Mouse (Mus musculus) myocyte (in vitro differentiated cells): ENCODE measurements at regions not wholly inside any gene's neighbourhood (a gene's known extent, or its start where the extent isn't known, plus 50 kb on each side); places are given as distances from the start of the nearest gene placed in this dataset.

Source experiments
- H3K27me3 ChIP-seq: one replicate; pipeline ENCODE4 v1.6.1; 2011; ENCODE audit not compliant: control insufficient read depth, insufficient read depth, insufficient read length
- H3K36me3 ChIP-seq: one replicate; pipeline ENCODE4 v1.6.1; 2011; ENCODE audit not compliant: control insufficient read depth, insufficient read depth
- H3K4me2 ChIP-seq: one replicate; pipeline ENCODE4 v1.6.1; 2011; ENCODE audit warnings: low read depth, control low read depth
- H3K4me3 ChIP-seq: one replicate; pipeline ENCODE4 v1.5.1; 2011; ENCODE audit warnings: mild to moderate bottlenecking, control low read depth, moderate library complexity
- H3K79me2 ChIP-seq: one replicate; pipeline ENCODE4 v1.6.1; 2011; ENCODE audit not compliant: control insufficient read depth, insufficient read depth
- H3ac ChIP-seq: one replicate; pipeline ENCODE4 v1.6.1; 2011; ENCODE audit not compliant: control insufficient read depth, insufficient read length
- CEBPB ChIP-seq: IDR thresholded peaks from 2 replicates; pipeline ENCODE4 v1.6.1; 2011; ENCODE audit warnings: mild to moderate bottlenecking, moderate library complexity; ENCODE audit not compliant: poor library complexity, insufficient read depth, severe bottlenecking
- E2F4 ChIP-seq: IDR thresholded peaks from one replicate; pipeline ENCODE4 v1.6.1; 2011; ENCODE audit warnings: mild to moderate bottlenecking, control low read depth, moderate library complexity; ENCODE audit not compliant: insufficient read depth
- MAX ChIP-seq: IDR thresholded peaks from one replicate; pipeline ENCODE4 v1.6.1; 2011; ENCODE audit warnings: low read depth, mild to moderate bottlenecking, control low read depth
- MYOD1 ChIP-seq, 3 experiments: IDR thresholded peaks; one replicate each; pipeline ENCODE4 v1.6.1; 2011; ENCODE audit warnings: control low read depth in 2 of 3, low read depth in 2 of 3, mild to moderate bottlenecking in 2 of 3, moderate library complexity in 1 of 3; ENCODE audit not compliant: insufficient read length in 2 of 3, control insufficient read depth in 1 of 3
- MYOG ChIP-seq, 3 experiments: IDR thresholded peaks; one replicate each; pipeline ENCODE4 v1.6.1; 2011; ENCODE audit warnings: control low read depth in 2 of 3, low read depth in 2 of 3, mild to moderate bottlenecking in 2 of 3; ENCODE audit not compliant: insufficient read length in 2 of 3, control insufficient read depth in 1 of 3, insufficient read depth in 1 of 3
- POLR2A ChIP-seq: IDR thresholded peaks from one replicate; pipeline ENCODE4 v1.6.1; 2011; ENCODE audit warnings: low read depth, mild to moderate bottlenecking, control low read depth, moderate library complexity; ENCODE audit not compliant: insufficient read length
- POLR2AphosphoS2 ChIP-seq: IDR thresholded peaks from one replicate; pipeline ENCODE4 v1.6.1; 2011; ENCODE audit warnings: low read depth, control low read depth; ENCODE audit not compliant: insufficient read length
- REST ChIP-seq: IDR thresholded peaks from one replicate; pipeline ENCODE4 v1.6.1; 2011; ENCODE audit warnings: mild to moderate bottlenecking, control low read depth, moderate library complexity; ENCODE audit not compliant: insufficient read depth, insufficient read length
- SRF ChIP-seq: IDR thresholded peaks from one replicate; pipeline ENCODE4 v1.6.1; 2011; ENCODE audit warnings: low read depth; ENCODE audit not compliant: control insufficient read depth, insufficient read length
- TCF12 ChIP-seq: IDR thresholded peaks from one replicate; pipeline ENCODE4 v1.6.1; 2011; ENCODE audit warnings: mild to moderate bottlenecking, control low read depth; ENCODE audit not compliant: poor library complexity, insufficient read depth, severe bottlenecking
- TCF3 ChIP-seq: IDR thresholded peaks from one replicate; pipeline ENCODE4 v1.6.1; 2011; ENCODE audit warnings: low read depth, control low read depth; ENCODE audit not compliant: insufficient read length
- USF1 ChIP-seq: IDR thresholded peaks from one replicate; pipeline ENCODE4 v1.6.1; 2011; ENCODE audit warnings: low read depth, mild to moderate bottlenecking, control low read depth, moderate library complexity

- no peaks in the 10 kb centered on the region for H3K79me2 ChIP-seq
- TF ChIP-seq TCF12 (no peak), USF1 (no peak), SRF (no peak), MYOD1 (IDR thresholded peaks at IDR 0.05; ENCODE audit: control insufficient read depth in 1 of 3, insufficient read length in 2 of 3, low read depth in 2 of 3) (no peak), MAX (no peak), CEBPB (no peak)
- H3ac ChIP-seq = no peak overlapping the region
- no peak overlapping the region for H3K4me3 ChIP-seq
- no peak overlapping the region for H3K4me2 ChIP-seq
- H3K27me3 ChIP-seq = no peaks in the 10 kb centered on the region
- H3K36me3 ChIP-seq = no peaks in the 10 kb centered on the region
These were observed 147.4 kb downstream of the Plxna1 start for GRCm38 (mm10) chr6:89215021-89215420.

DNA sequence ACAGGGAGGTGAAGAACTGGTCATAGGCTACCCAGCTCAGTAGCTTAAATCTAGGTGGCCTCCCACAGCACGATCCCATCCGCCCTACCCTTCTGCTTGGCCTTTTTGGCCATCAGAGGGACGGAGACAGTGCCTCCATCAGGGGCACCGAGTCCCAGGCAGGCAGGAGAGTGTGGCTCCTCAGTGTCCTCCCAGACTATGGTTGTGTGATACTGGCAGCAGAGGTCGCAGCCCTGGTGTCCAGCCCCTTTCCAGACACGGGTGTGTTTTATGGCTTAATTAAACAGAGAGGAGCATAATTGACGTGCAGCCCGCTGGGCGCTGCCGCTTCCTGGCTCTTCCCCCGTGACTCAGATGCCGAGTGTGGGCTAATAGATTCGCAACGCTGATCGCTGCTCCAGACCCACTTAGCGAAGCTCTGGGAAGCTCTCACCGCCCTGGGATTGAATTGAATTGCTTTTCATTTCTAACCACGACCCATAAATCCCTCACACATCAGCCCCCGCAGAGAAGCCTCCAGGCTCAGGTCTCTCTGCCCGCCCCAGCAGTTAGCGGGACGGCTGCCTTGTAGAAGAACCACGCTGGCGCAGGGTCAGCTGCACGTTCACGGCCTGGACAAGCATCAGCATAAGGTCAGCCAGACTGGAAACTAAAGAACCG, 126.9 kb downstream of the Plxna1 start:
- H3K27me3 ChIP-seq = peaks cover 4% of the 10 kb centered on the region
- H3K79me2 ChIP-seq = no peaks in the 10 kb centered on the region
- peak overlapping the region; percentile 74 for H3K4me2 ChIP-seq
- no peak overlapping the region for H3ac ChIP-seq
- TF ChIP-seq POLR2AphosphoS2 (no peak), MYOG (IDR thresholded peaks at IDR 0.05; ENCODE audit: control insufficient read depth in 1 of 3, insufficient read depth in 1 of 3, insufficient read length in 2 of 3, low read depth in 2 of 3) (peak in 1 of 3 experiments; percentile 10), MYOD1 (IDR thresholded peaks at IDR 0.05; ENCODE audit: control insufficient read depth in 1 of 3, insufficient read length in 2 of 3, low read depth in 2 of 3) (peak in 1 of 3 experiments; percentile 33)
- no peaks in the 10 kb centered on the region for H3K36me3 ChIP-seq
- no peak overlapping the region for H3K4me3 ChIP-seq

DNA sequence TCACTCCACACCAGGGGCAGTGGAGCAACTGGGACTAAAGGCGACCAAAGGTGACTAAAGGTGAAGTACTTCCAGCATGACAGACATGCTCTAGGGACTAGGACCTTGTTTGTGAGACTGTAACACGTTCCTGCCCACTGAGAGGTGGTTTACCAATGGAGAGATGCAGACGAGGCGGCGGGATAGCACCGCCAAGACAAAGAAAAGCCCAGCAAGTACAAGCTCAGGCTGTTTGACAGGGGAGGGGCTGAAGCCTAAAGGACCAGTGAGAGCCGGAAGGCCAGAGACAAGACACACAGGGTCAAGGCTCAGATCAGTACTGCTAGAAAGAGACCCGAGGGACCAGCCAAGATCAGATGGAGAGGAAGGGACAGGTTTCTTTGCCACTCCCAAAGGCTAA, 126.2 kb downstream of the Plxna1 start:
- TF ChIP-seq POLR2A = no peak
- TF ChIP-seq USF1 = no peak
- TF ChIP-seq CEBPB = no peak
- no peak for TF ChIP-seq SRF
- no peak for TF ChIP-seq E2F4
- TF ChIP-seq REST = no peak
- no peak for TF ChIP-seq TCF12
- TF ChIP-seq MYOD1 (IDR thresholded peaks at IDR 0.05; ENCODE audit: control insufficient read depth in 1 of 3, insufficient read length in 2 of 3, low read depth in 2 of 3) = no peak
- TF ChIP-seq MYOG (IDR thresholded peaks at IDR 0.05; ENCODE audit: control insufficient read depth in 1 of 3, insufficient read depth in 1 of 3, insufficient read length in 2 of 3, low read depth in 2 of 3) = no peak
- no peak for TF ChIP-seq TCF3
- no peak for TF ChIP-seq MAX
- TF ChIP-seq POLR2AphosphoS2 = no peak
- H3K79me2 ChIP-seq = no peaks in the 10 kb centered on the region
- H3K36me3 ChIP-seq = no peaks in the 10 kb centered on the region
- H3K4me2 ChIP-seq = peak overlapping the region; percentile 74
- H3K27me3 ChIP-seq = peaks cover 4% of the 10 kb centered on the region
- no peak overlapping the region for H3K4me3 ChIP-seq
- no peak overlapping the region for H3ac ChIP-seq

DNA sequence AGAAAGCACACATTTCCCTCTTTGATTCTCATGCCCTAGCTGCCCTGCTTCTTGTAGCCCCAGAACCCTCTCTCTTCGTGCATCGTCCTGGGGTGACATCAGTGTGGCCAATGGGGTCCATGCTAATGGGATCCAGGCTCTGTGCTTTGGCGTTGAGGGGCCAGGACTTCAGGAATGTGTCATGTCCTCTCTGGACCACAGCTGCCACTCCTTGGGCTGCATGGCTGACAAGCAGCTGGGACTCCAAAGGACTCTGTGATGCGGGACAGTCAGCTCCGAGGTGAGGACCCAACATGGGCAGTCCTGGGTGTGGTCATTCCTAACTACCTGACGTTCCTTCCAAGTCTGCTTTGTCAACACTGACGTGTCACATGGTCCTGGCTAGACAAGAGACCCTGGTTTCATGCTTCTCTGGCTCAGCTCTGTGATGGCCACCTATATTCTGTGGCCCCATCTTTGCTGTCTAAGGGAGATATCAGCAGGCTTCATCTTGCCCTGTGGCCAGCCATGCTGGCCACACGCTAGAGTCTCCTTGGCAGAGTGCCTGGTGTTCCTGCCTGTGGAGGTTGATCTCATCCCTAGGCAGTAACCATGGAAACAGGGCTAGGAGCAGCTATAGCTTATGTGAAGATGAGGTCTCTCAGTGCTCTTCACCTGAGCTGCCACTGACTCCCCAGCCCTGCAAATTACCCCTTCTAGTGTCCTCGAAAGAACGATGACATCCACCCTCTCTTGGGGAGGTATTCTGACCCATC, 125.4 kb downstream of the Plxna1 start:
- H3K27me3 ChIP-seq = peaks cover 4% of the 10 kb centered on the region
- peak overlapping the region; percentile 19 for H3K4me2 ChIP-seq
- H3ac ChIP-seq = no peak overlapping the region
- no peak overlapping the region for H3K4me3 ChIP-seq
- no peak for TF ChIP-seq REST
- no peak for TF ChIP-seq SRF
- TF ChIP-seq MAX = no peak
- TF ChIP-seq MYOD1 (IDR thresholded peaks at IDR 0.05; ENCODE audit: control insufficient read depth in 1 of 3, insufficient read length in 2 of 3, low read depth in 2 of 3) = peak in 1 of 3 experiments; percentile 38
- TF ChIP-seq CEBPB = no peak
- TF ChIP-seq POLR2AphosphoS2 = no peak
- no peak for TF ChIP-seq TCF12
- no peak for TF ChIP-seq POLR2A
- no peak for TF ChIP-seq USF1
- TF ChIP-seq TCF3 = no peak
- peak in 1 of 3 experiments; percentile 53 for TF ChIP-seq MYOG (IDR thresholded peaks at IDR 0.05; ENCODE audit: control insufficient read depth in 1 of 3, insufficient read depth in 1 of 3, insufficient read length in 2 of 3, low read depth in 2 of 3)
- TF ChIP-seq E2F4 = no peak
- H3K79me2 ChIP-seq = no peaks in the 10 kb centered on the region
- no peaks in the 10 kb centered on the region for H3K36me3 ChIP-seq

GRCm38 (mm10) chr6:89238871-89239270, 123.5 kb downstream of the Plxna1 start:
- peaks cover 11% of the 10 kb centered on the region for H3K27me3 ChIP-seq
- H3K36me3 ChIP-seq = no peaks in the 10 kb centered on the region
- H3ac ChIP-seq = no peak overlapping the region
- TF ChIP-seq POLR2AphosphoS2 (no peak), MYOG (IDR thresholded peaks at IDR 0.05; ENCODE audit: control insufficient read depth in 1 of 3, insufficient read depth in 1 of 3, insufficient read length in 2 of 3, low read depth in 2 of 3) (peak in 2 of 3 experiments; percentile 17 to 28), POLR2A (no peak), MYOD1 (IDR thresholded peaks at IDR 0.05; ENCODE audit: control insufficient read depth in 1 of 3, insufficient read length in 2 of 3, low read depth in 2 of 3) (peak in 2 of 3 experiments; percentile 32 to 51), TCF3 (peak; percentile 17)
- no peak overlapping the region for H3K4me3 ChIP-seq
- H3K79me2 ChIP-seq = no peaks in the 10 kb centered on the region
- H3K4me2 ChIP-seq = peak overlapping the region; percentile 75
